Mouse (Mus musculus) forebrain, embryonic 16.5 days (tissue): ENCODE measurements around the gene Defb9. TPM values are rescaled to one million over a fixed set of nuclear protein-coding genes. Genes with fewer than 3 reads are reported as not detected.

ENCODE experiments used
- polyA plus RNA-seq: library from polyadenylated mRNA; unstranded; fragments of >200 nt; fragmentation: Nextera tagmentation; extraction: Ambion mirVana; gene quantifications from 2 replicates; pipeline ENCODE4 v1.2.1, GENCODE M21; 2015

Gene Defb9
- polyA plus RNA-seq, 1 experiment from 2014 or later, result not detected

Other genes with a start within 250 kb of the Defb9 start
- not detected in 2 replicates for gene Defa17, start 229.6 kb downstream of the Defb9 start, polyA plus RNA-seq
- gene Defa34, start 219.6 kb downstream of the Defb9 start, polyA plus RNA-seq, result not detected in 2 replicates
- not detected in 2 replicates for gene AY761184, start 181.8 kb downstream of the Defb9 start, polyA plus RNA-seq
- not detected in 2 replicates for gene Defa24, start 150.9 kb downstream of the Defb9 start, polyA plus RNA-seq
- not detected in 2 replicates for gene Defb50, start 61.9 kb downstream of the Defb9 start, polyA plus RNA-seq
- gene Defb2, start 45.5 kb downstream of the Defb9 start, polyA plus RNA-seq, result not detected in 2 replicates
- gene Defb10, start 26.5 kb downstream of the Defb9 start, polyA plus RNA-seq, result not detected in 2 replicates
- 10.6 and 13.4 TPM in 2 replicates for gene Defb11, start 21.0 kb upstream of the Defb9 start, polyA plus RNA-seq
- not detected in 2 replicates for gene Defb15, start 47.3 kb upstream of the Defb9 start, polyA plus RNA-seq
- gene Defb35, start 52.9 kb upstream of the Defb9 start, polyA plus RNA-seq, result not detected in 2 replicates
- not detected in 2 replicates for gene Defb13, start 61.3 kb upstream of the Defb9 start, polyA plus RNA-seq
- not detected in 2 replicates for gene Fam90a1a, start 73.3 kb upstream of the Defb9 start, polyA plus RNA-seq
- gene Ccdc70, start 84.4 kb upstream of the Defb9 start, polyA plus RNA-seq, result not detected in 2 replicates
- 1.7 and 1.9 TPM in 2 replicates for gene Atp7b, start 174.9 kb upstream of the Defb9 start, polyA plus RNA-seq
- gene Alg11, start 175.3 kb upstream of the Defb9 start, polyA plus RNA-seq, result 33.6 and 37.8 TPM in 2 replicates
- gene Nek5, start 239.6 kb upstream of the Defb9 start, polyA plus RNA-seq, result 0.32 and 0.52 TPM in 2 replicates